9 mouse cellular contexts compared by ENCODE assay signal in genomic region chr13:114791511-114791910, GRCm38 (mm10). TPM values are rescaled to one million over a fixed set of nuclear protein-coding genes. Genes with fewer than 3 reads are reported as not detected.
DNase-seq lines count a peak whose midpoint lies in the region; ATAC-seq and TF ChIP-seq lines count a peak whose summit lies in the region.
"Had no signal": no experiment of that assay in that cellular context is flagged by ENCODE, and none has a peak within 500 bp of the region (broad histone marks: within the 10 kb centered on the region; RNA-seq: fewer than 3 reads in every experiment).

No protein-coding gene starts in this region.

- no peak for ATAC-seq in hindbrain, embryonic 14.5 days (ENCODE audit: low FRiP score)
- ATAC-seq in hindbrain, embryonic 16.5 days: no peak
- no peak for ATAC-seq in midbrain, postnatal 0 days (ENCODE audit: low FRiP score)
- no peak for ATAC-seq in midbrain, embryonic 13.5 days

- H3K27ac ChIP-seq in hindbrain, embryonic 14.5 days: no peak overlapping the region
- H3K27ac ChIP-seq in hindbrain, embryonic 16.5 days (ENCODE audit: low read depth, low read length): no peak overlapping the region
- no peak overlapping the region for H3K27ac ChIP-seq in midbrain, postnatal 0 days (ENCODE audit: low read depth, low read length)
- no peak overlapping the region for H3K27ac ChIP-seq in midbrain, embryonic 13.5 days

- no peak overlapping the region for H3K4me3 ChIP-seq in hindbrain, embryonic 14.5 days (replicated peaks; ENCODE audit: low read length)
- H3K4me3 ChIP-seq in hindbrain, embryonic 16.5 days (ENCODE audit: low read length): no peak overlapping the region
- no peak overlapping the region for H3K4me3 ChIP-seq in midbrain, postnatal 0 days (ENCODE audit: low read depth, low read length)
- H3K4me3 ChIP-seq in midbrain, embryonic 13.5 days (replicated peaks): no peak overlapping the region

- H3K36me3 ChIP-seq in hindbrain, embryonic 14.5 days (replicated peaks; ENCODE audit: control insufficient read depth, insufficient read depth): no peaks in the 10 kb centered on the region
- no peaks in the 10 kb centered on the region for H3K36me3 ChIP-seq in hindbrain, embryonic 16.5 days (ENCODE audit: control insufficient read depth, insufficient read depth, low read length)
- H3K36me3 ChIP-seq in midbrain, postnatal 0 days (ENCODE audit: insufficient read depth, low read length): no peaks in the 10 kb centered on the region
- no peaks in the 10 kb centered on the region for H3K36me3 ChIP-seq in midbrain, embryonic 13.5 days

- DNase-seq in hindbrain, embryonic 14.5 days (ENCODE audit: low spot score): peak; percentile 62
- peak; percentile 63 for DNase-seq in midbrain, postnatal 0 days (ENCODE audit: low spot score)
- DNase-seq in c-Kit-positive CD71-negative TER-119-negative erythroid progenitor cells, embryonic 14.5 days (ENCODE audit: low read depth): peak; percentile 10
- DNase-seq in naive thymus-derived CD4-positive, alpha-beta T cell, adult 2 months (ENCODE audit: low read depth): peak; percentile 12
- DNase-seq in frontal cortex, postnatal 10 days (ENCODE audit: low spot score in 2 of 2): no peak
- no peak for DNase-seq in spleen, postnatal 14 days (ENCODE audit: low spot score in 2 of 2)

- no peak overlapping the region for H3K4me2 ChIP-seq in hindbrain, embryonic 14.5 days (replicated peaks)
- H3K4me2 ChIP-seq in hindbrain, embryonic 16.5 days (ENCODE audit: low read length): no peak overlapping the region
- H3K4me2 ChIP-seq in midbrain, postnatal 0 days (ENCODE audit: low read depth, low read length, poor library complexity, severe bottlenecking): no peak overlapping the region
- no peak overlapping the region for H3K4me2 ChIP-seq in midbrain, embryonic 13.5 days (replicated peaks)
- H3K4me2 ChIP-seq: liver, embryonic 11.5 days had no signal

- H3K27me3 ChIP-seq in hindbrain, embryonic 14.5 days (ENCODE audit: control insufficient read depth, insufficient read depth, low read length): no peaks in the 10 kb centered on the region; the same call in 1 of the 2 replicates
- no peaks in the 10 kb centered on the region for H3K27me3 ChIP-seq in hindbrain, embryonic 16.5 days (replicated peaks; ENCODE audit: control insufficient read depth, insufficient read depth, low read length)
- H3K27me3 ChIP-seq in midbrain, postnatal 0 days (ENCODE audit: insufficient read depth, low read length): no peaks in the 10 kb centered on the region
- no peaks in the 10 kb centered on the region for H3K27me3 ChIP-seq in midbrain, embryonic 13.5 days

- peak; percentile 75 for TF ChIP-seq CTCF in midbrain, postnatal 0 days (IDR thresholded peaks at IDR 0.05)

- no peaks in the 10 kb centered on the region for H3K9me3 ChIP-seq in hindbrain, embryonic 14.5 days (ENCODE audit: control insufficient read depth, low read length)
- H3K9me3 ChIP-seq in hindbrain, embryonic 16.5 days (ENCODE audit: control insufficient read depth, low read length): no peaks in the 10 kb centered on the region
- H3K9me3 ChIP-seq in midbrain, postnatal 0 days (ENCODE audit: low read length): no peaks in the 10 kb centered on the region
- no peaks in the 10 kb centered on the region for H3K9me3 ChIP-seq in midbrain, embryonic 13.5 days

- H3K9ac ChIP-seq in hindbrain, embryonic 14.5 days: no peak overlapping the region
- no peak overlapping the region for H3K9ac ChIP-seq in hindbrain, embryonic 16.5 days (ENCODE audit: low read depth, low read length)
- H3K9ac ChIP-seq in midbrain, postnatal 0 days (replicated peaks; ENCODE audit: low read length, poor library complexity, severe bottlenecking): no peak overlapping the region
- H3K9ac ChIP-seq in midbrain, embryonic 13.5 days (replicated peaks): no peak overlapping the region

- 83% methylated on average over 1 of the region's 1 CpGs for WGBS in hindbrain, embryonic 14.5 days
- 76% methylated on average over 1 of the region's 1 CpGs for WGBS in hindbrain, embryonic 16.5 days
- WGBS in midbrain, postnatal 0 days: 84% methylated on average over 1 of the region's 1 CpGs
- 83% methylated on average over 1 of the region's 1 CpGs for WGBS in midbrain, embryonic 13.5 days

- H3K4me1 ChIP-seq in hindbrain, embryonic 14.5 days (replicated peaks; ENCODE audit: control insufficient read depth, insufficient read depth, low read length): no peaks in the 10 kb centered on the region
- no peaks in the 10 kb centered on the region for H3K4me1 ChIP-seq in hindbrain, embryonic 16.5 days (ENCODE audit: control insufficient read depth, insufficient read depth, low read depth, low read length)
- no peaks in the 10 kb centered on the region for H3K4me1 ChIP-seq in midbrain, postnatal 0 days (ENCODE audit: insufficient read depth, low read length)
- no peaks in the 10 kb centered on the region for H3K4me1 ChIP-seq in midbrain, embryonic 13.5 days (replicated peaks)

RNA-seq across cellular contexts. Expression of gene Mocs2, which starts 26.5 kb away (rescaled TPM):
- polyA plus RNA-seq in hindbrain, embryonic 14.5 days (2014; fragmentation: Nextera tagmentation; extraction: Ambion mirVana): 127 and 135 TPM in 2 replicates
- polyA plus RNA-seq in hindbrain, embryonic 16.5 days (2015; fragmentation: Nextera tagmentation; extraction: Ambion mirVana): 136 and 144 TPM in 2 replicates
- 55.5 and 62.9 TPM in 2 replicates for total RNA-seq in midbrain, postnatal 0 days (2014; rRNA removed)
- 129 TPM in 2 replicates for polyA plus RNA-seq in midbrain, postnatal 0 days (2015; fragmentation: Nextera tagmentation; extraction: Ambion mirVana)
- 99.6 and 103 TPM in 2 replicates for polyA plus RNA-seq in midbrain, embryonic 13.5 days (2015; fragmentation: Nextera tagmentation; extraction: Ambion mirVana)

Comparison
In these comparisons a context has a peak if more than half of its experiments do, and no peak if none do; other contexts are left out.
1. DNase-seq: peak in hindbrain, embryonic 14.5 days (single experiment), midbrain, postnatal 0 days (single experiment), c-Kit-positive CD71-negative TER-119-negative erythroid progenitor cells, embryonic 14.5 days (single experiment) and naive thymus-derived CD4-positive, alpha-beta T cell, adult 2 months (single experiment); none in frontal cortex, postnatal 10 days (0 of 2) and spleen, postnatal 14 days (0 of 2).